Mouse (Mus musculus) liver, postnatal 0 days (tissue): ENCODE measurements around the gene Ptprg.

Experiments
- CTCF ChIP-seq: sonication (generic); IDR thresholded peaks from 2 replicates; pipeline ENCODE4 v1.5.1; 2016; ENCODE audit warnings: antibody characterized with exemption, low read depth
- EP300 ChIP-seq: IDR thresholded peaks from 2 replicates; pipeline ENCODE4 v1.6.1; 2016; ENCODE audit warnings: antibody characterized with exemption, low read depth, mild to moderate bottlenecking

GRCm38 (mm10) chr14:11890890-11891289, 337.6 kb downstream of the Ptprg start:
- TF ChIP-seq CTCF (no peak), EP300 (no peak)
